Mouse (Mus musculus): Measurements from ENCODE around the gene Samd10. TPM values are rescaled to one million over a fixed set of nuclear protein-coding genes. Genes with fewer than 3 reads are reported as not detected.
A peak's percentile ranks its signal among the peaks of the same experiment; 100 is the strongest.

Samd10 gene
- polyA plus RNA-seq, 1 experiment from 2014 or later: 30.1 TPM

DNA sequence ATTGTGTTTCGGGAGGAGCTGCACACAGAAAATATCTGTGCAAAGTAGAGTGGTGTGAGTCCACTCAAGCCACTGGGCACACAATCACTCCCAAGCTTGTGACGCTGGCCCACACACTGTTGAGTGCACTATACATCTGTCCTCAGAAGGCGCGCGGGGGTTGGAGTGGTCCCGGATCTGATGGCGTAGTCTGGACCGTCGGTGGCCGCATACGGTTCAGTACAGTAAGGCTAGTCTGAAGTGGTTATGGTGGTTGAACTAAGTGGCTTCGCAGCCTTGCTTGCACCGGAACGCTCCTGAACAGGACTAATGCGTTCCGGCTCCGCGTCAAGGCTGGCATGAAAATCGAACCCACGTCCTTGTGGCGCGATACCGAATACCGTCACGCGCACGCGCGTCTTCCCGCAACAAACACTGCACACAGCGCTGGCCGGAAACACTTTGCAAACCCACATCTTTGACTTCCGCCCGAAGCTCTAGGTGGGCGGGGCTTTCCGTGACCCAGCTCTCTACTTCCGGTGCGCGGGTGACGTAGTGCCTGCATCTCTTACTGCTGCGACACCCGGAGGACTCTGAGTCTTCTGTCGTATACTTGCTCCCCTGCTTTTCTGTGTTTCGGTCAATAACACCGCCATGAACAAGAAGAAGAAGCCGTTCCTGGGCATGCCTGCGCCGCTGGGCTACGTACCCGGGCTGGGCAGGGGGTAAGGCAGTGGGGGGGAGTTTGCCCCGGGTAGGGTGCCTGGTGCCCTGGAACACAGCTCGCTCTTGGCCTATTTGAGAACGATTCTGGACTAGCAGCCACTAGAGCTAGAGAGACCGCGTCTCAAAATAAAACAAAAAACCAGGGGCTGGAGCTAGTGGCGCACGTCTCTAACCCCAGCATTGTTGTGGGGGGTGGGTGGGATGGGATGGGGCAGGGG, 2.1 kb upstream of the Samd10 start:
- ATAC-seq (ENCODE audit: borderline replicate concordance, extremely low read depth, low FRiP score, low TSS enrichment): peak; percentile 93
- WGBS: 1% methylated on average over 57 of the region's 57 CpGs

DNA sequence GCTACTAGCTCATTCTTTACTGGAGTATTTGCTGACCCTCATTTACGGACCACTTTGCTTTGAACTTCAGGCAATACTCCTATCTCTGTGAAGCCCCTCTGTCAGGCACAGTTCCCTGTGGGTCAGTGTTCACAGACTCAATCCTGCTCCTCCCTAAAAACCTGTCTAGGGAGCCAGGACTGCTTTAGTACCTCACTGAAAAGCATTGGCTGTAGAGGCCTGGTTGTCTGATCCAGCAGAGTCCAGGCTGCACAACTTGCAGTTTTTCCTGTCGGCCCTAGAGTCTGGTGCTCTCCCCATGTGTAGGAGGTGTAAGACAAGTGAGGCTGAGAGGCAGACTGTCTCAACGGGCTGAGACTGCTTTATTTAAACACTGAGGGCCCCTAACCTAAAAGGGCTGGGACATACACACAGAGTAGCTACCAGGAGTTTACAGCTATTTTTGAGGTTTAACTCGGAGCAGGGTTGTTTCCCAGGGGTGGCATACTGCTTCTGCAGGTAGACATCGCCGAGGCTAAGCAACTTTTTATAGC, 1.3 kb upstream of the Samd10 start:
- H3K9ac ChIP-seq: peak overlapping the region; percentile 93
- 0 out of 2 replicates have a peak overlapping the region, but pooled peaks have one; percentile 69 for H3K27ac ChIP-seq
- peaks cover 21% of the 10 kb centered on the region; the same call in 1 of the 2 replicates for H3K27me3 ChIP-seq
- H3K4me1 ChIP-seq: peaks cover 21% of the 10 kb centered on the region
- no peak for ATAC-seq (ENCODE audit: borderline replicate concordance, extremely low read depth, low FRiP score, low TSS enrichment)
- H3K4me3 ChIP-seq: peak overlapping the region; percentile 97
- H3K4me2 ChIP-seq: peak overlapping the region; percentile 71
- 64% methylated on average over 6 of the region's 6 CpGs for WGBS
- H3K9me3 ChIP-seq: no peaks in the 10 kb centered on the region
- H3K36me3 ChIP-seq: no peaks in the 10 kb centered on the region

More for the DNA sequence above, 2.1 kb upstream of the Samd10 start:
- H3K4me3 ChIP-seq: peak overlapping the region; percentile 97
- H3K4me2 ChIP-seq: peak overlapping the region; percentile 71
- peaks cover 21% of the 10 kb centered on the region; the same call in 1 of the 2 replicates for H3K27me3 ChIP-seq
- peak overlapping the region; percentile 93 for H3K9ac ChIP-seq
- H3K36me3 ChIP-seq: no peaks in the 10 kb centered on the region
- peaks cover 21% of the 10 kb centered on the region for H3K4me1 ChIP-seq
- peak overlapping the region; percentile 71 for H3K27ac ChIP-seq
- no peaks in the 10 kb centered on the region for H3K9me3 ChIP-seq

GRCm38 (mm10) chr2:181597378-181598061, 1.5 kb downstream of the Samd10 start:
- 69% methylated on average over 7 of the region's 7 CpGs for WGBS
- Histone ChIP-seq H3K4me2 (peak overlapping the region; percentile 83; the same call in 1 of the 2 replicates), H3K36me3 (no peaks in the 10 kb centered on the region), H3K9ac (no peak overlapping the region), H3K4me1 (peaks cover 15% of the 10 kb centered on the region), H3K4me3 (peak overlapping the region; percentile 60; the same call in 1 of the 2 replicates), H3K27me3 (peaks cover 21% of the 10 kb centered on the region; the same call in 1 of the 2 replicates), H3K9me3 (no peaks in the 10 kb centered on the region), H3K27ac (peak overlapping the region; percentile 91; the same call in 1 of the 2 replicates)
- no peak for ATAC-seq (ENCODE audit: borderline replicate concordance, extremely low read depth, low FRiP score, low TSS enrichment)

DNA sequence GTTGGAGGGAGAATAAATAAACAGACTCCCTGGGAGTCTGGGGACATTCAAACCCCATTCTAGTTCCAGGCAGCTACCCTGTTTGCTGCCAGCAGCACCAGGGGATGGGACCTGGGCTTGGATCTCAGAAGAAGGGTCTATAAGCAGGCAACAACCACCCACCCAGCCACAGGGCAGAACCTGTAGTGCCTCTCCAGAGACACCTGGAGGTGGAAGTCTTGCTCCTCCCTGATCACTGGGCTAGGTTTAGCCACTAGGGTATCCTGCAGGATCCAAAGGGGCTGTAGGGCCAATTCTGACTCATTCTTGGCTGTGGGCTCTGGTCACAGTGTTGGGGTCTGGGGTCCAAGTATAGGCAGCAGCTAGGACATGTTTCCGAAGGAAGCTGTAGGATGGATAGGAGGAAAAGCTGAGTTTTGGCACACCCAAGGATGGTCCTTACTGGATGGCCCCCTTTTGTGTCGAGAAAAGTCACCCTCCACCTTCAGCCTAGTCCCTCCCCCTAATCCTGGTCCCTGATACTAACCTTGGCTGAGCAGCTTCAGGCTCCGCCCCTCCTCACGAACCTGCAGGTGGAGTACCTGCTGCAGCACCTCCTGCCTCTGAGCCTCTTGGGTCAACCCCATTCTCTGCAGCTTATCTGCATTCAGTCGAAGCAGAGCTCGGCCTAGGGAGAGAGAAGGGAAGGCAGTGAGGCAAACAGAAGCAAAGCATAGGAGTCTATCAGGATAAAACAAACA, 2.6 kb downstream of the Samd10 start:
- H3K4me2 ChIP-seq: no peak overlapping the region
- H3K4me1 ChIP-seq: peaks cover 9% of the 10 kb centered on the region
- H3K9me3 ChIP-seq: no peaks in the 10 kb centered on the region
- ATAC-seq (ENCODE audit: borderline replicate concordance, extremely low read depth, low FRiP score, low TSS enrichment): no peak
- no peak overlapping the region for H3K9ac ChIP-seq
- peaks cover 21% of the 10 kb centered on the region; the same call in 1 of the 2 replicates for H3K27me3 ChIP-seq
- no peaks in the 10 kb centered on the region for H3K36me3 ChIP-seq
- no peak overlapping the region for H3K4me3 ChIP-seq
- 36% methylated on average over 6 of the region's 6 CpGs for WGBS
- no peak overlapping the region for H3K27ac ChIP-seq

DNA sequence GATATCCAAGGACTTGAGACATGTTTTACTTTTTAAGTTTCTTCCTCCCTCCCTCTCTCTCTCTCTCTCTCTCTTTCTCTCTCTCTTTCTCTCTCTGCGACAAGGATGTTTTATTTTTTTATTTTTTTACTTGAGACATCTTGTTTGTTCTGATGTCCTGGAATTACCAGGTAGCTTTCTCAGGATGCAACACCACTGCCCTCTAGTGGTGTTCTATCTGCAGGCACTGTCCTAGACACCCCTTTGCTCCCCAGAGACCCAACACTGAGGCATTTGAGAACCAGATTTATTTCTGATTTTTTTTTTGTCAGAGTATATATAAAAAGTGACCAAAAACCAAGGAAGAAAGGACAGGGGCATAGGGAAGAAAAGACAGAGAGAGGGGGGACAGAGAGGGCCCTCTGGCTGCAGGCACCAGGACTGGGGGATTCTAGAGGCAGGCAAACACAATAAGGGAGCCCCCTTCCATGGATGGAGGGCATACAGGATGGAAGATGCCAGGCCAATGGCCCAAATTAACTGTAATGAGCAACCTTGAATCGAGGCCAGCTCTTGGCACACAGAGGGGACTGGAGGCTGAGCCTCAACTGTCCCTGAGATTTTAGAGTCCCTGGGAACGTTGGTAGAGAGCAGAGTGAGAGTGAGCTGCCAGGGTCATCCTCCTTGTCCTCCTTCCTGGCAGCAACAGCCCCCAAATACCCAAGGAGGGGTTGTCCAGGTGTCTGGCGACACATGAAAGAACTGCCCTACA, 3.9 kb downstream of the Samd10 start:
- H3K4me2 ChIP-seq: no peak overlapping the region
- no peak for ATAC-seq (ENCODE audit: borderline replicate concordance, extremely low read depth, low FRiP score, low TSS enrichment)
- H3K9me3 ChIP-seq: no peaks in the 10 kb centered on the region
- peaks cover 11% of the 10 kb centered on the region for H3K4me1 ChIP-seq
- H3K4me3 ChIP-seq: no peak overlapping the region
- 61% methylated on average over 4 of the region's 4 CpGs for WGBS
- H3K36me3 ChIP-seq: peaks cover 6% of the 10 kb centered on the region; the same call in 1 of the 2 replicates
- H3K27ac ChIP-seq: no peak overlapping the region
- H3K27me3 ChIP-seq: peaks cover 21% of the 10 kb centered on the region; the same call in 1 of the 2 replicates
- no peak overlapping the region for H3K9ac ChIP-seq

GRCm38 (mm10) chr2:181593937-181594336, 5.1 kb downstream of the Samd10 start:
- Histone ChIP-seq H3K36me3 (peaks cover 18% of the 10 kb centered on the region), H3K9me3 (no peaks in the 10 kb centered on the region), H3K4me2 (no peak overlapping the region), H3K9ac (no peak overlapping the region), H3K4me3 (no peak overlapping the region), H3K27me3 (peaks cover 17% of the 10 kb centered on the region; the same call in 1 of the 2 replicates), H3K4me1 (peaks cover 11% of the 10 kb centered on the region), H3K27ac (no peak overlapping the region)
- ATAC-seq (ENCODE audit: borderline replicate concordance, extremely low read depth, low FRiP score, low TSS enrichment): no peak

- peak overlapping the region; percentile 84 for H3K27ac ChIP-seq
- no peaks in the 10 kb centered on the region for H3K9me3 ChIP-seq
- WGBS: under 1% methylated on average over 6 of the region's 6 CpGs
- peak; percentile 44; the same call in 1 of the 2 replicates for ATAC-seq (ENCODE audit: borderline replicate concordance, extremely low read depth, low FRiP score, low TSS enrichment)
- peak overlapping the region; percentile 82 for H3K4me3 ChIP-seq
- H3K27me3 ChIP-seq: peaks cover 8% of the 10 kb centered on the region; the same call in 1 of the 2 replicates
- peak overlapping the region; percentile 67 for H3K4me2 ChIP-seq
- H3K4me1 ChIP-seq: peaks cover 11% of the 10 kb centered on the region
- H3K36me3 ChIP-seq: peaks cover 27% of the 10 kb centered on the region
- H3K9ac ChIP-seq: peak overlapping the region; percentile 95
These were observed 6.0 kb downstream of the Samd10 start for GRCm38 (mm10) chr2:181593042-181593421.

GRCm38 (mm10) chr2:181592231-181593041, 6.6 kb downstream of the Samd10 start, which contains the start of gene Zfp512b:
Gene Zfp512b (minus strand): TSS chr2:181592803.
- WGBS: under 1% methylated on average over 83 of the region's 97 CpGs
- Histone ChIP-seq H3K4me3 (peak within 1 kb of the TSS; percentile 82), H3K4me1 (peaks cover 11% of the 10 kb centered on the region), H3K9me3 (no peaks in the 10 kb centered on the region), H3K27me3 (peaks cover 2% of the 10 kb centered on the region; the same call in 1 of the 2 replicates), H3K27ac (peak within 1 kb of the TSS; percentile 84), H3K36me3 (peaks cover 32% of the 10 kb centered on the region), H3K4me2 (peak within 1 kb of the TSS; percentile 67), H3K9ac (peak within 1 kb of the TSS; percentile 95)
- peak; percentile 82 for ATAC-seq (ENCODE audit: borderline replicate concordance, extremely low read depth, low FRiP score, low TSS enrichment)

- WGBS: 11% methylated on average over 5 of the region's 5 CpGs
- ATAC-seq (ENCODE audit: borderline replicate concordance, extremely low read depth, low FRiP score, low TSS enrichment): no peak; the same call in 1 of the 2 replicates
These were observed 7.4 kb downstream of the Samd10 start, which contains the start of gene Prpf6 for GRCm38 (mm10) chr2:181591528-181592085. Gene Prpf6 (plus strand): TSS chr2:181591868.

More at GRCm38 (mm10) chr2:181591528-181592085, 7.4 kb downstream of the Samd10 start, which contains the start of gene Prpf6:
- H3K9me3 ChIP-seq: no peaks in the 10 kb centered on the region
- peak within 1 kb of the TSS; percentile 67 for H3K4me2 ChIP-seq
- H3K36me3 ChIP-seq: peaks cover 40% of the 10 kb centered on the region
- no peaks in the 10 kb centered on the region for H3K27me3 ChIP-seq
- peaks cover 11% of the 10 kb centered on the region for H3K4me1 ChIP-seq
- peak within 1 kb of the TSS; percentile 84 for H3K27ac ChIP-seq
- H3K4me3 ChIP-seq: peak within 1 kb of the TSS; percentile 82
- H3K9ac ChIP-seq: peak within 1 kb of the TSS; percentile 95

Data from lung, embryonic 15.5 days (tissue).